Mouse (Mus musculus) G1E (cell line): ENCODE data around the gene Gm37419.

Source experiments
- CTCF ChIP-seq: IDR thresholded peaks from 2 replicates; pipeline ENCODE4 v1.5.1; 2012; ENCODE audit warnings: low read depth, low read length, inconsistent platforms, mixed read lengths
- POLR2AphosphoS5 ChIP-seq: IDR thresholded peaks from 2 replicates; pipeline ENCODE4 v1.6.1; 2012; ENCODE audit warnings: low read depth, low read length, inconsistent platforms; ENCODE audit not compliant: insufficient replicate concordance

GRCm38 (mm10) chr16:23968888-23969287 lies 19.4 kb upstream of the Gm37419 start:
- no peak for TF ChIP-seq POLR2AphosphoS5
- TF ChIP-seq CTCF: no peak
